ENCODE assay signal across 13 mouse cellular contexts in the genomic region with DNA sequence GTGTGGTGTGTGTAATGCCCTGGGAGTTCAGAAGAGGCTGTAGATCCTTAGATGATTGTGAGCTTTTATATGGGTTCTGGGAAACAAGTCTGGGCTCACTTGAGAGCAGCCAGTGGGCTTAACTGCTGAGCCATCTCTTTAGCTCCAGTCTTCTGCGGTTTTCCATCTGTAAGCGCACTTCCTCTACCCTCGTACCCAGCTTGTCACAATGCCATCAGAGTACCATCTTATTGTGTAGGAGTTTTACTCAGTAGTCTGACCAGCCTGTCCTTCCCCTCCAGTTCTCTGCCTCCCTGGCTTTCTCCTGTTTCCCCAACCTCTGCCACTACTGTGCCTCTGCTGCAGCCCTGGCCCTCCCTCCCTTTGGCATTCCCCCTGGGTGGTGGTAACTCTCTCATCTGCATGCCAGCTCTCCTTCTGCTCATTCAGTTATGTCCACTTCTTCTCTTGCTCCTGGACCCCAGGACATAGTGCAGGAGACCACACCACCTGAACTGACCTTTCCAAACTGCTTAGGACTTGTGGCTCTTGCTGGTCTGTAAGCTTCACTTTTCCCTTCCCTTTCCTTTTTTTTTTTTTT. TPM values are rescaled to one million over a fixed set of nuclear protein-coding genes. Genes with fewer than 3 reads are reported as not detected.
DNase-seq lines count a peak whose midpoint lies in the region; ATAC-seq and TF ChIP-seq lines count a peak whose summit lies in the region.
"Had no signal": no experiment of that assay in that cellular context is flagged by ENCODE, and none has a peak within 500 bp of the region (broad histone marks: within the 10 kb centered on the region; RNA-seq: fewer than 3 reads in every experiment).

No protein-coding gene starts in this region.

- H3K4me3 ChIP-seq in megakaryocyte, embryonic 14.5 days (replicated peaks), result peak overlapping the region; percentile 65
- H3K4me3 ChIP-seq: erythroblast, embryonic 14.5 days; liver, embryonic 13.5 days; lung, embryonic 15.5 days had no signal

- in situ Hi-C loops in Patski (cut with MboI; ENCODE audit: low pct_unique_long_range_greater_than_20kb), result loop anchor here (25.0 kb wide), 1 partner anchor 1240 kb away; a partner anchor contains a TSS

- H3K9me3 ChIP-seq in megakaryocyte, embryonic 14.5 days, result no peaks in the 10 kb centered on the region
- H3K9me3 ChIP-seq: liver, embryonic 13.5 days; lung, embryonic 15.5 days had no signal

- no peak for TF ChIP-seq CTCF in Patski (IDR thresholded peaks at IDR 0.05)

- H3K4me1 ChIP-seq in megakaryocyte, embryonic 14.5 days, result peaks cover 68% of the 10 kb centered on the region

- POLR2A ChIA-PET in Patski (lab: Charles Lee), result interaction anchor here (0.6 to 1.4 kb wide), 2 partner anchors 33 to 97 kb away, joined by 3 read pairs; no protein-coding TSS in a partner anchor

- CTCF ChIA-PET in Patski (lab: Charles Lee), result interaction anchor here (1.1 to 1.5 kb wide), 3 partner anchors 11 to 75 kb away, joined by 3 to 4 read pairs (median 4); no protein-coding TSS in a partner anchor

- ATAC-seq in Patski, result peak; percentile 15
- peak; percentile 50 for ATAC-seq in inflammation-experienced regulatory T-cells, adult 6 months
- ATAC-seq: forebrain, embryonic 14.5 days had no signal

- DNase-seq in CD4-positive, CD25-positive, alpha-beta regulatory T cell, adult 2 months (ENCODE audit: low read depth, low spot score), result peak; percentile 37
- DNase-seq in Patski (ENCODE audit: low read depth, low spot score), result no peak
- DNase-seq in frontal cortex, postnatal 14 days (ENCODE audit: low spot score in 2 of 2), result no peak
- no peak for DNase-seq in adrenal gland, adult 2 months
- DNase-seq in left cerebral cortex, postnatal 10 days (ENCODE audit: extremely low spot score in 1 of 2, low spot score in 2 of 2), result no peak
- DNase-seq: cerebellum, postnatal 36 days; liver, embryonic 13.5 days; right cerebral cortex, adult 18-20 months had no signal

- H3K36me3 ChIP-seq in megakaryocyte, embryonic 14.5 days (replicated peaks; ENCODE audit: low read length), result no peaks in the 10 kb centered on the region
- H3K36me3 ChIP-seq: liver, embryonic 13.5 days; lung, embryonic 15.5 days had no signal

- intact Hi-C loops in left cerebral cortex, postnatal 10 days (cut with DNase I), result no loop called here

- H3K27me3 ChIP-seq in Patski, result no peaks in the 10 kb centered on the region
- H3K27me3 ChIP-seq in megakaryocyte, embryonic 14.5 days (replicated peaks), result no peaks in the 10 kb centered on the region
- H3K27me3 ChIP-seq: lung, embryonic 15.5 days had no signal

RNA-seq across cellular contexts. Expression of a gene that starts 1.7 kb away (rescaled TPM):
- 2,035 TPM for polyA plus RNA-seq in Patski (2021)
- polyA plus RNA-seq in inflammation-experienced regulatory T-cells, adult 6 months (2017; shearing (Covaris generic)), result 1 to 10 TPM in 1 of 3 experiments, under 1 TPM in 1, not detected in 1; 0.58 to 2.0 TPM
- 17.7 and 57.2 TPM in 2 replicates for polyA plus RNA-seq in megakaryocyte, embryonic 14.5 days (2012; ENCODE audit: insufficient read depth, low replicate concordance)
- 100 to 1,000 TPM; 279 to 433 TPM for total RNA-seq in adrenal gland, adult 2 months (2021)
- polyA plus RNA-seq in adrenal gland, adult 2 months (2012; rRNA removed), result 38.2 and 44.2 TPM in 2 replicates
- total RNA-seq in left cerebral cortex, postnatal 10 days (2021), result 10 to 100 TPM; 63.0 to 66.0 TPM

RNA-seq across cellular contexts. Expression of a gene that starts 11.0 kb away (rescaled TPM):
- polyA plus RNA-seq in Patski (2021), result 62.3 TPM
- polyA plus RNA-seq in inflammation-experienced regulatory T-cells, adult 6 months (2017; shearing (Covaris generic)), result 1 to 10 TPM; 6.0 to 7.7 (median 7.3) TPM
- 0.18 TPM in 1 of 2 replicates, not detected in the other for polyA plus RNA-seq in megakaryocyte, embryonic 14.5 days (2012; ENCODE audit: insufficient read depth, low replicate concordance)
- total RNA-seq in adrenal gland, adult 2 months (2021), result 1 to 10 TPM; 1.8 to 2.3 TPM
- polyA plus RNA-seq in adrenal gland, adult 2 months (2012; rRNA removed), result 0.55 and 0.99 TPM in 2 replicates
- total RNA-seq in left cerebral cortex, postnatal 10 days (2021), result 10 to 100 TPM; 13.2 to 16.2 TPM
- polyA plus RNA-seq: erythroblast, embryonic 14.5 days had no signal

RNA-seq across cellular contexts. Expression of a gene that starts 20.2 kb away (rescaled TPM):
- polyA plus RNA-seq in Patski (2021), result 10.8 TPM
- 10 to 100 TPM in 2 of 3 experiments, 1 to 10 TPM in 1; 5.1 to 12.9 (median 11.9) TPM for polyA plus RNA-seq in inflammation-experienced regulatory T-cells, adult 6 months (2017; shearing (Covaris generic))
- polyA plus RNA-seq in megakaryocyte, embryonic 14.5 days (2012; ENCODE audit: insufficient read depth, low replicate concordance), result 15.8 and 37.7 TPM in 2 replicates
- total RNA-seq in adrenal gland, adult 2 months (2021), result 10 to 100 TPM; 11.2 to 15.9 TPM
- polyA plus RNA-seq in adrenal gland, adult 2 months (2012; rRNA removed), result 24.3 and 29.3 TPM in 2 replicates
- total RNA-seq in left cerebral cortex, postnatal 10 days (2021), result 1 to 10 TPM; 5.5 to 6.1 TPM

RNA-seq across cellular contexts. Expression of a gene that starts 21.3 kb away (rescaled TPM):
- 203 TPM for polyA plus RNA-seq in Patski (2021)
- 100 to 1,000 TPM; 196 to 255 (median 212) TPM for polyA plus RNA-seq in inflammation-experienced regulatory T-cells, adult 6 months (2017; shearing (Covaris generic))
- 56.5 and 587 TPM in 2 replicates for polyA plus RNA-seq in megakaryocyte, embryonic 14.5 days (2012; ENCODE audit: insufficient read depth, low replicate concordance)
- total RNA-seq in adrenal gland, adult 2 months (2021), result 100 to 1,000 TPM; 174 to 223 TPM
- 99.2 and 115 TPM in 2 replicates for polyA plus RNA-seq in adrenal gland, adult 2 months (2012; rRNA removed)
- 10 to 100 TPM; 84.3 to 85.3 TPM for total RNA-seq in left cerebral cortex, postnatal 10 days (2021)

RNA-seq across cellular contexts. Expression of a gene that starts 31.1 kb away (rescaled TPM):
- 20.3 TPM for polyA plus RNA-seq in Patski (2021)
- polyA plus RNA-seq in inflammation-experienced regulatory T-cells, adult 6 months (2017; shearing (Covaris generic)), result 1 to 10 TPM; 3.6 to 5.1 (median 4.8) TPM
- polyA plus RNA-seq in megakaryocyte, embryonic 14.5 days (2012; ENCODE audit: insufficient read depth, low replicate concordance), result 1.1 and 1.9 TPM in 2 replicates
- 10 to 100 TPM in 1 of 2 experiments, 1 to 10 TPM in 1; 8.4 to 25.6 TPM for total RNA-seq in adrenal gland, adult 2 months (2021)
- 19.6 and 32.5 TPM in 2 replicates for polyA plus RNA-seq in adrenal gland, adult 2 months (2012; rRNA removed)
- 10 to 100 TPM; 14.2 to 14.9 TPM for total RNA-seq in left cerebral cortex, postnatal 10 days (2021)
- polyA plus RNA-seq: erythroblast, embryonic 14.5 days had no signal

Comparison
In these comparisons a context has a peak if more than half of its experiments do, and no peak if none do; other contexts are left out.
1. RNA of a gene that starts 1.7 kb away (polyA plus RNA-seq): 2,035 TPM in Patski (single experiment); 17.7 to 57.2 TPM in megakaryocyte, embryonic 14.5 days, 38.2 to 44.2 TPM in adrenal gland, adult 2 months and 0.58 to 2.0 TPM in inflammation-experienced regulatory T-cells, adult 6 months; every median in the first group is over 10 times any median in the second.